Mouse (Mus musculus): Measurements from ENCODE around the gene Rab15. TPM values are rescaled to one million over a fixed set of nuclear protein-coding genes. Genes with fewer than 3 reads are reported as not detected.

Gene Rab15
- total and polyA plus RNA-seq, 3 experiments = 2.7 to 22.7 TPM; not detected in 1

GRCm38 (mm10) chr12:76818120-76818519, 4.6 kb downstream of the Rab15 start:
- 0 out of 4 replicates have a peak, but pooled peaks cover 0 to 1% of the 10 kb centered on the region in 2 experiments for H3K27me3 ChIP-seq (ENCODE audit: control insufficient read depth in 1 of 2, insufficient read depth in 2 of 2, low read length in 2 of 2)

GRCm38 (mm10) chr12:76817176-76817575, 5.5 kb downstream of the Rab15 start:
- H3K27me3 ChIP-seq (ENCODE audit: control insufficient read depth in 1 of 2, insufficient read depth in 2 of 2, low read length in 2 of 2) = no peaks in the 10 kb centered on the region
- no peaks in the 10 kb centered on the region for H3K79me2 ChIP-seq (ENCODE audit: control insufficient read depth, insufficient read depth, low read length, poor library complexity)
- no peaks in the 10 kb centered on the region for H3K36me3 ChIP-seq (ENCODE audit: control insufficient read depth in 1 of 2, insufficient read depth in 2 of 2, low read length in 2 of 2)
- no peak for DNase-seq (ENCODE audit: low read depth, low spot score)
- H3K9me3 ChIP-seq (replicated peaks; ENCODE audit: insufficient read depth, low read length) = no peaks in the 10 kb centered on the region
- H3K4me3 ChIP-seq (ENCODE audit: control insufficient read depth in 1 of 2, insufficient read depth in 1 of 2, low read depth in 2 of 2, low read length in 2 of 2) = no peak overlapping the region
- peaks cover 0 to 7% of the 10 kb centered on the region in 2 experiments; a peak in 3 of 4 replicates for H3K4me1 ChIP-seq (ENCODE audit: control insufficient read depth in 1 of 2, insufficient read depth in 2 of 2, low read length in 2 of 2)
- H3K9ac ChIP-seq (ENCODE audit: control insufficient read depth, low read depth, low read length, poor library complexity, severe bottlenecking) = no peak overlapping the region
- TF ChIP-seq SIN3A (IDR thresholded peaks at IDR 0.05; ENCODE audit: low read length) (no peak), ZC3H11A (IDR thresholded peaks at IDR 0.05; ENCODE audit: low read depth, low read length) (no peak), MYB (IDR thresholded peaks at IDR 0.05; ENCODE audit: low read depth, low read length) (no peak), POLR2AphosphoS5 (IDR thresholded peaks at IDR 0.05; ENCODE audit: borderline replicate concordance, low read depth, low read length) (no peak), USF1 (IDR thresholded peaks at IDR 0.05; ENCODE audit: low read depth, low read length) (no peak)
- H3K27ac ChIP-seq (ENCODE audit: control insufficient read depth, low read depth, low read length) = no peak overlapping the region

More at GRCm38 (mm10) chr12:76818120-76818519, 4.6 kb downstream of the Rab15 start:
- TF ChIP-seq ZNF384 (IDR thresholded peaks at IDR 0.05; ENCODE audit: low read depth, low read length) = no peak
- no peak for TF ChIP-seq NRF1 (IDR thresholded peaks at IDR 0.05; ENCODE audit: insufficient read depth, low read depth, low read length, poor library complexity, severe bottlenecking)
- TF ChIP-seq HCFC1 (IDR thresholded peaks at IDR 0.05; ENCODE audit: low read depth, low read length) = no peak
- no peak for TF ChIP-seq ETS1 (IDR thresholded peaks at IDR 0.05; ENCODE audit: low read depth, low read length)
- TF ChIP-seq POLR2A (IDR thresholded peaks at IDR 0.05; ENCODE audit: control insufficient read depth in 1 of 2, insufficient read depth in 1 of 2, low read depth in 1 of 2, low read length in 2 of 2, poor library complexity in 1 of 2) = no peak
- no peak for TF ChIP-seq SIN3A (IDR thresholded peaks at IDR 0.05; ENCODE audit: low read length)
- TF ChIP-seq MEF2A (IDR thresholded peaks at IDR 0.05; ENCODE audit: extremely low read depth, insufficient replicate concordance, low read depth, low read length, poor library complexity, severe bottlenecking) = no peak
- TF ChIP-seq MYC (IDR thresholded peaks at IDR 0.05; ENCODE audit: low read depth, low read length) = no peak
- DNase-seq (ENCODE audit: low read depth, low spot score) = no peak
- Histone ChIP-seq H3K9me3 (replicated peaks; ENCODE audit: insufficient read depth, low read length) (no peaks in the 10 kb centered on the region), H3K36me3 (ENCODE audit: control insufficient read depth in 1 of 2, insufficient read depth in 2 of 2, low read length in 2 of 2) (0 out of 4 replicates have a peak, but pooled peaks cover 0 to 2% of the 10 kb centered on the region in 2 experiments), H3K27ac (ENCODE audit: control insufficient read depth, low read depth, low read length) (no peak overlapping the region), H3K4me3 (ENCODE audit: control insufficient read depth in 1 of 2, insufficient read depth in 1 of 2, low read depth in 2 of 2, low read length in 2 of 2) (no peak overlapping the region), H3K4me1 (ENCODE audit: control insufficient read depth in 1 of 2, insufficient read depth in 2 of 2, low read length in 2 of 2) (peaks cover 0 to 10% of the 10 kb centered on the region in 2 experiments; a peak in 3 of 4 replicates), H3K9ac (ENCODE audit: control insufficient read depth, low read depth, low read length, poor library complexity, severe bottlenecking) (no peak overlapping the region), H3K79me2 (ENCODE audit: control insufficient read depth, insufficient read depth, low read length, poor library complexity) (no peaks in the 10 kb centered on the region; the same call in 1 of the 2 replicates)

GRCm38 (mm10) chr12:76816720-76817119, 6.0 kb downstream of the Rab15 start:
- Histone ChIP-seq H3K79me2 (ENCODE audit: control insufficient read depth, insufficient read depth, low read length, poor library complexity) (no peaks in the 10 kb centered on the region), H3K36me3 (ENCODE audit: control insufficient read depth in 1 of 2, insufficient read depth in 2 of 2, low read length in 2 of 2) (no peaks in the 10 kb centered on the region), H3K9ac (ENCODE audit: control insufficient read depth, low read depth, low read length, poor library complexity, severe bottlenecking) (no peak overlapping the region), H3K27me3 (ENCODE audit: control insufficient read depth in 1 of 2, insufficient read depth in 2 of 2, low read length in 2 of 2) (no peaks in the 10 kb centered on the region), H3K9me3 (replicated peaks; ENCODE audit: insufficient read depth, low read length) (no peaks in the 10 kb centered on the region), H3K4me1 (ENCODE audit: control insufficient read depth in 1 of 2, insufficient read depth in 2 of 2, low read length in 2 of 2) (peaks cover 0 to 5% of the 10 kb centered on the region in 2 experiments; a peak in 3 of 4 replicates), H3K27ac (ENCODE audit: control insufficient read depth, low read depth, low read length) (no peak overlapping the region), H3K4me3 (ENCODE audit: control insufficient read depth in 1 of 2, insufficient read depth in 1 of 2, low read depth in 2 of 2, low read length in 2 of 2) (no peak overlapping the region)
- DNase-seq (ENCODE audit: low read depth, low spot score) = no peak
- TF ChIP-seq RAD21 (IDR thresholded peaks at IDR 0.05; ENCODE audit: low read depth, low read length) (no peak), SMC3 (IDR thresholded peaks at IDR 0.05; ENCODE audit: low read depth, low read length) (no peak), RCOR1 (IDR thresholded peaks at IDR 0.05; ENCODE audit: low read depth, low read length) (no peak), TAL1 (IDR thresholded peaks at IDR 0.05; ENCODE audit: low read length) (no peak), CTCF (IDR thresholded peaks at IDR 0.05 in 2 of 3, conservative IDR thresholded peaks at IDR 0.05 in 1 of 3; ENCODE audit: control insufficient read depth in 1 of 3, insufficient read depth in 1 of 3, low read depth in 2 of 3, low read length in 3 of 3, poor library complexity in 1 of 3, severe bottlenecking in 1 of 3) (no peak), ZKSCAN1 (IDR thresholded peaks at IDR 0.05; ENCODE audit: low read depth, low read length) (no peak), POLR2A (IDR thresholded peaks at IDR 0.05; ENCODE audit: control insufficient read depth in 1 of 2, insufficient read depth in 1 of 2, low read depth in 1 of 2, low read length in 2 of 2, poor library complexity in 1 of 2) (no peak), USF1 (IDR thresholded peaks at IDR 0.05; ENCODE audit: low read depth, low read length) (no peak), NRF1 (IDR thresholded peaks at IDR 0.05; ENCODE audit: insufficient read depth, low read depth, low read length, poor library complexity, severe bottlenecking) (no peak), ZC3H11A (IDR thresholded peaks at IDR 0.05; ENCODE audit: low read depth, low read length) (no peak), MAZ (IDR thresholded peaks at IDR 0.05; ENCODE audit: low read depth, low read length) (no peak), CHD1 (IDR thresholded peaks at IDR 0.05; ENCODE audit: low read depth, low read length) (no peak), SIN3A (IDR thresholded peaks at IDR 0.05; ENCODE audit: low read length) (no peak), MYB (IDR thresholded peaks at IDR 0.05; ENCODE audit: low read depth, low read length) (no peak), BHLHE40 (IDR thresholded peaks at IDR 0.05; ENCODE audit: borderline replicate concordance, low read depth, low read length) (no peak), NELFE (IDR thresholded peaks at IDR 0.05; ENCODE audit: low read depth, low read length) (no peak), KAT2A (conservative IDR thresholded peaks at IDR 0.05; ENCODE audit: low read depth, low read length) (no peak), GABPA (IDR thresholded peaks at IDR 0.05; ENCODE audit: low read depth, low read length) (no peak), POLR2AphosphoS2 (IDR thresholded peaks at IDR 0.05; ENCODE audit: low read length) (no peak)
